Mouse (Mus musculus) hindbrain, postnatal 0 days (tissue): ENCODE data around the gene Frmd6. TPM values are rescaled to one million over a fixed set of nuclear protein-coding genes. Genes with fewer than 3 reads are reported as not detected.

Experiments
- ATAC-seq: fragments of 200-750 bp; cut with Nextera tagmentation; 2 replicates; pipeline ENCODE4 v1.8.0; 2017; ENCODE audit warnings: mild to moderate bottlenecking, moderate TSS enrichment, moderate library complexity
- DNase-seq: peaks from one replicate; pipeline ENCODE4 v3.0.0-alpha.2; 2015; ENCODE audit warnings: low spot score
- H3K27ac ChIP-seq: fragments of 300-500 bp; sonication (generic); 2 replicates; pipeline ENCODE4 v1.5.1; 2014; ENCODE audit warnings: mild to moderate bottlenecking
- H3K27me3 ChIP-seq: fragments of 300-500 bp; sonication (generic); 2 replicates; pipeline ENCODE4 v1.6.1; 2014; ENCODE audit warnings: low read length, mixed read lengths; ENCODE audit not compliant: insufficient read depth
- H3K36me3 ChIP-seq: fragments of 300-500 bp; sonication (generic); 2 replicates; pipeline ENCODE4 v1.6.1; 2014; ENCODE audit warnings: low read length, mixed read lengths; ENCODE audit not compliant: insufficient read depth
- H3K4me1 ChIP-seq: fragments of 300-500 bp; sonication (generic); 2 replicates; pipeline ENCODE4 v1.6.1; 2014; ENCODE audit warnings: antibody characterized with exemption, low read length, mixed read lengths; ENCODE audit not compliant: insufficient read depth
- H3K4me2 ChIP-seq: fragments of 300-500 bp; sonication (generic); 2 replicates; pipeline ENCODE4 v1.6.1; 2014; ENCODE audit warnings: low read depth, mild to moderate bottlenecking, low read length, moderate library complexity, mixed read lengths
- H3K4me3 ChIP-seq: fragments of 300-500 bp; sonication (generic); 2 replicates; pipeline ENCODE4 v1.5.1; 2014; ENCODE audit warnings: low read length
- H3K9ac ChIP-seq: fragments of 300-500 bp; sonication (generic); replicated peaks from 2 replicates; pipeline ENCODE4 v1.6.1; 2014; ENCODE audit warnings: mild to moderate bottlenecking, low read length, moderate library complexity, mixed read lengths
- H3K9me3 ChIP-seq: fragments of 300-500 bp; sonication (generic); 2 replicates; pipeline ENCODE4 v1.6.1; 2016; ENCODE audit warnings: low read length, mixed read lengths
- CTCF ChIP-seq: IDR thresholded peaks from 2 replicates; pipeline ENCODE4 v1.5.1; 2016; ENCODE audit warnings: antibody characterized with exemption, control low read depth, low read depth
- WGBS: fragments of 180-500 bp; shearing (Covaris S2); extraction: QIAGEN DNeasy Blood & Tissue Kit; methylation state at CpG from one replicate; pipeline ENCODE4 v1.1.7; 2014; 5-methylcytosine and 5-hydroxymethylcytosine counted together
- polyA plus RNA-seq: library from polyadenylated mRNA; unstranded; fragments of >200 nt; fragmentation: Nextera tagmentation; extraction: Ambion mirVana; gene quantifications from 2 replicates; pipeline ENCODE4 v1.2.1, GENCODE M21; 2015
- total RNA-seq: library from RNA; depleted of rRNA; stranded (reverse); fragments of >200 nt; gene quantifications from 2 replicates; pipeline ENCODE4 v1.2.3, GENCODE M21; 2014

Gene Frmd6
- total and polyA plus RNA-seq, 2 experiments from 2014 or later: 6.5 to 7.9 TPM

DNA sequence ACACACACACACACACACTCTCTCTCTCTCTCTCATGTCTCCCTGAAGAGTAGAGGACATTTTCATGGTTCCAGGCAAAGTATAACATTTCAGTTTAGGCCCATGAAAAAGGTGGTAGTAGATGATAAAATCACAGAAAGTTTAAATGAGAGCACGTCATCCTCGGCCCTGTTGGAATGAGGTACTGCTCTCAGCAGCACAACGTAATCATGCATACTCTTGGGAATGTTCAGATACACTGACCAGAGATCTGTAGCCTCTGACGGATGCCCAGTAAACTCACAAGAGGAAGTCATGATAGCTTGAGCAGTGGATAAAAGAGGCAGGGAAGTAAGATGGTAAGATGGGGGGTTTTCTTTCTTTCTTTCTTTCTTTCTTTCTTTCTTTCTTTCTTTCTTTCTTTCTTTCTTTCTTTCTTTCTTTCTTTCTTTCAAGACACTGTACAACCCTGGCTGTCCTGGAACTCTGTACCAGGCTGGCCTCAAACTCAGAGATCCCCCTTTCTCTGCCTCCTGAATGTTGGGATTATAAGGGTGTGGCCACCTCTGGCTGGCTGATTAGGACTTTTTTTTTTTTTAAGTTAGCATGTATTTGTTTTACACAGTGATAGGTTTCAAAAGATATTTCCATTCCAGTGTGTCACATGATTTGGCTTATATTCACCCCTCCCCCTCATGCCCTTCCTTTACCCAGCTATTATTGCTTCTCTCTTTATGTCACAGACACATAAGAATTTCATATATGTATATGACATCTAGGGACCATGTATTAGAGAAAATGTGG, 7.1 kb downstream of the Frmd6 start:
- no peak for TF ChIP-seq CTCF
- WGBS: 81% methylated on average over 4 of the region's 4 CpGs
- Histone ChIP-seq H3K9me3 (no peaks in the 10 kb centered on the region), H3K4me3 (no peak overlapping the region), H3K27ac (no peak overlapping the region), H3K36me3 (no peaks in the 10 kb centered on the region), H3K4me1 (peaks cover 2% of the 10 kb centered on the region; the same call in 1 of the 2 replicates), H3K4me2 (no peak overlapping the region), H3K27me3 (no peaks in the 10 kb centered on the region), H3K9ac (no peak overlapping the region)
- no peak for DNase-seq
- ATAC-seq: no peak

DNA sequence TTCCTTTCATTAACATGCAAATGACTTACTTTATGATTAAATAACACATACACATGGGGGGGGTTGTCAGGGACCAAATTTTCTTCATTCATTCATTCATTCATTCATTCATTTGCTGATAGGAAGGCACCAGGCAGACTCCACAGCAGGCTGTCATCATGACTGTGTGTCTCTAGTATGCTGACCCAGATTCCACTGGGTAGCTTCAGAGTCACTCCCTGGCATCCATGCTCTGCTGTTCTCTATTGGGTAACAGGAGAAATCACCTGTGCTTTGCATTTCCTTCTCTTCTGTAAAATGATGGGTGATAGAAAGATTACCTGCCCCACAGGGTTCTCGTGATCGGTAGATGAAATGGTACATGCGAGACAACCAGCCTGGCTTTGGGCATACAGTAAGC, 7.7 kb downstream of the Frmd6 start:
- no peak overlapping the region for H3K4me3 ChIP-seq
- no peak overlapping the region for H3K27ac ChIP-seq
- ATAC-seq: no peak

DNA sequence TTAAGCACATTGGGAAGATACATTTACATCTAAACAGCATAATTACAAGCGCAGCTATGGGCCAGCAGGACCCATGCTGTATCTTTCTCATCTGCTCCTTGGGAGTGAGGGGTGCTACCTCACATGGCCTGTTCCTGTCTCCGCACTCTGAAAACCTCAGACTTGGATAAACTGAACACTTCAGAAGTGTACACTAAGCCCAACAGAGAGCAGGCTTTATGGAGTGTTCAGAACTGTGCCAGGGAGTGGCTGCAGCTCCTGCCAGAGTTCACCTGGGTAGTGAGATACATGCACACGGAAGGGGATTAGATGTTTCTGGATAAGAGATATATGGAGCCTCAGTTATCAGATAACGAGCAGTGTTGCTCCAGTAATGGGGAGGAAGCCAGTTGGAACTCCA, 8.7 kb downstream of the Frmd6 start:
- Histone ChIP-seq H3K36me3 (no peaks in the 10 kb centered on the region), H3K9ac (no peak overlapping the region), H3K27me3 (no peaks in the 10 kb centered on the region), H3K27ac (no peak overlapping the region), H3K4me2 (no peak overlapping the region), H3K4me1 (no peaks in the 10 kb centered on the region), H3K9me3 (no peaks in the 10 kb centered on the region), H3K4me3 (no peak overlapping the region)
- DNase-seq (no peak), ATAC-seq (no peak)
- WGBS: 89% methylated on average over 4 of the region's 4 CpGs
- TF ChIP-seq CTCF: no peak

More for the DNA sequence above, 7.7 kb downstream of the Frmd6 start:
- Histone ChIP-seq H3K9ac (no peak overlapping the region), H3K36me3 (no peaks in the 10 kb centered on the region), H3K4me1 (no peaks in the 10 kb centered on the region), H3K9me3 (no peaks in the 10 kb centered on the region), H3K27me3 (no peaks in the 10 kb centered on the region), H3K4me2 (no peak overlapping the region)
- no peak for DNase-seq
- TF ChIP-seq CTCF: no peak
- 97% methylated on average over 3 of the region's 3 CpGs for WGBS

DNA sequence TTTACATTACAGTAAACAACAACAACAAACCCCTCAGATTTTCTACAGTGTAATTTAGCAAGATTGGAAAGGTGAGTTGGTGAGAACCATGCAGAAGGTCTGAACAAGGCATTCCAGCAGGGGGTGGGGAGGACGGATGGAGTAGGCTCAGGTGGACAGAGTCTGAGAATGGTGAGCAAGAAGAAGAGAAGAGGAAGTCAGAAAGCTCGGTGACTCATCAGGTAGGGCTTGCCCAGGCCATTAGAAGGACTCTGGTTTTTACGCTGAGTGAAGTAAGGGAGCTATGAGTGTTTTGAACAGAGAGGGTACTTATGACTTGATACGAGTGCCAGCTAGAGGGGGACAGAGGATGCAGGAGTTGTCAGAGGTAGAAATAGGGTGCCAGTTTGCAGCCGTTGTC, 9.7 kb downstream of the Frmd6 start:
- no peak overlapping the region for H3K27ac ChIP-seq
- H3K4me2 ChIP-seq: no peak overlapping the region
- 70% methylated on average over 5 of the region's 5 CpGs for WGBS
- no peak overlapping the region for H3K4me3 ChIP-seq
- H3K36me3 ChIP-seq: no peaks in the 10 kb centered on the region
- H3K9me3 ChIP-seq: no peaks in the 10 kb centered on the region
- no peak for TF ChIP-seq CTCF
- DNase-seq (no peak), ATAC-seq (no peak)
- no peaks in the 10 kb centered on the region for H3K4me1 ChIP-seq
- H3K9ac ChIP-seq: no peak overlapping the region
- H3K27me3 ChIP-seq: no peaks in the 10 kb centered on the region

DNA sequence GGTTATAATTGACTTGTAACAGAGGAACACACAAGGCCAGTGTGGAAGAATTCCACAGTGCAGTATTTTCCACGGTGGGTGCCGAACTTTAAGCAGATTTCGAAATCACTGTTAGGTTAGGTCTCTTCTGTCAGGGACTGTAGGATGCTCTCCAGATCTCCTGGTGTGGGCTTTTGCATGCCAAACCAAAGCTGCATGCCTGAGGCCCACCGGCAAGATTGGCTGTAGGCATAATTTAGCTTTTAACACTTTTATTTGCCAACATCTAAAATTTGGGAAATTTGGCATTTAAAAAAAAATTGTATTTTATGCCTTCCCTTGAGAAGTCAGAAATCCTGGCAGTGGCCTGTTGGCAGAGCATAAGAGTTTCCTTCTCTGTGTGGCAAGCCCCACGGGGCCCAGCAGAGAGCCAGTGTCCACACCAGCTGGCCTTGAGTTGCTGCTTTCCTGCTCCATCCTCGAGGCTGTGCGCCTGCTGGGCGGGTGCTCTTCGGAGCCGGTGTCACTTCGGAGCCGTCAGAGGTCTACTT, 12.5 kb downstream of the Frmd6 start:
- no peak for TF ChIP-seq CTCF
- ATAC-seq (no peak), DNase-seq (no peak)
- H3K27ac ChIP-seq: no peak overlapping the region
- no peaks in the 10 kb centered on the region for H3K9me3 ChIP-seq
- H3K4me2 ChIP-seq: no peak overlapping the region
- H3K9ac ChIP-seq: no peak overlapping the region
- H3K4me3 ChIP-seq: no peak overlapping the region
- H3K4me1 ChIP-seq: no peaks in the 10 kb centered on the region
- no peaks in the 10 kb centered on the region for H3K36me3 ChIP-seq
- WGBS: 61% methylated on average over 12 of the region's 12 CpGs
- H3K27me3 ChIP-seq: no peaks in the 10 kb centered on the region

DNA sequence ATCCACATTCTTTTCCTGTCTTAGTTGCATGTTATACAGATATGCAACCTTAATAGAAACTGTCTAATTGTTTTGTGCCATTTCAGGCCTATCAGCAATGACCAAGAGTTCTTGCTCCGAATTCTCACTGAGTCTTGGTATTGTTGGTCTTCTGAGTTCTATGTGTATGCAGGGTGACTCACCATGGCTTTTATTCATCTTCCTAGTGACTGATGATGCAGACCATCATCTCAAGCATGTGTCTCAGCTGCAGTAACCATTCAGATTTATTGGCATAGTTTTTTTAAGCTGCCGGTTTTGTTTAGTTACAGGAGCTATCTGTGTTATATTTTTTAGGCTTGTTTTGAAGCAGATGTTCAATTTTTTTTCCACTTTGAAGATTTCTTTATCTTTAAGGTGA, 20.1 kb downstream of the Frmd6 start:
- no peak overlapping the region for H3K9ac ChIP-seq

DNA sequence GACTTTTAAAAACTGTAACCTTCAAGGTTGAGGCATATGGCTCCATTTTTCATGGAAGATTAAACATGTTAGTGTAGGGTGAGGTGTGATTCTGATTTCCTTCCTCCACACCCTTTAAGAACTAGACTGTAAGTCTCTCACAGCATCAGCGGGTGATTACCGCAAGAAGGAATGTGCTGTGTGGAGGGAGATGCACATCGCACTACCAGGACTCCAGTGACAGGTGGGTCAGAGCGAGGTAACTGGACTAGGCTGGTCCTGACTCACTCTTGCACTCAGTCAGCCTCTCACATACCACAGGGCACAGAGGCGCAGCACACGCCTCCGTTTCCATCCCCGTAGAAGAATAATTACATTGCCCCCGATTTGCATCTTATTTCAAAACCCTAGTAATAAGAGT, 23.7 kb downstream of the Frmd6 start:
- Histone ChIP-seq H3K9ac (no peak overlapping the region), H3K4me2 (no peak overlapping the region), H3K4me3 (no peak overlapping the region), H3K27me3 (no peaks in the 10 kb centered on the region), H3K9me3 (no peaks in the 10 kb centered on the region), H3K4me1 (peaks cover 6% of the 10 kb centered on the region), H3K27ac (no peak overlapping the region), H3K36me3 (no peaks in the 10 kb centered on the region)
- ATAC-seq (no peak), DNase-seq (no peak)
- 85% methylated on average over 9 of the region's 9 CpGs for WGBS
- TF ChIP-seq CTCF: no peak

More for the DNA sequence above, 20.1 kb downstream of the Frmd6 start:
- H3K9me3 ChIP-seq: no peaks in the 10 kb centered on the region
- H3K4me3 ChIP-seq: no peak overlapping the region
- DNase-seq: no peak
- TF ChIP-seq CTCF: no peak
- WGBS: 88% methylated on average over 2 of the region's 2 CpGs
- H3K4me2 ChIP-seq: no peak overlapping the region
- no peaks in the 10 kb centered on the region for H3K27me3 ChIP-seq
- H3K36me3 ChIP-seq: no peaks in the 10 kb centered on the region
- no peaks in the 10 kb centered on the region for H3K4me1 ChIP-seq
- no peak for ATAC-seq
- no peak overlapping the region for H3K27ac ChIP-seq
